Mouse (Mus musculus): ENCODE measurements around the gene Tnfsf4. TPM values are rescaled to one million over a fixed set of nuclear protein-coding genes. Genes with fewer than 3 reads are reported as not detected.
A peak's percentile ranks its signal among the peaks of the same experiment; 100 is the strongest.

Tnfsf4 gene
- not detected for total RNA-seq (2021)

GRCm38 (mm10) chr1:161394931-161395459 is at the start of gene Tnfsf4:
Gene Tnfsf4, plus strand, starts transcription at chr1:161395409.
- no peak for DNase-seq (ENCODE audit: extremely low spot score in 1 of 2, low spot score in 1 of 2)

- no peak for DNase-seq (ENCODE audit: extremely low spot score in 1 of 2, low spot score in 1 of 2)
Observed at GRCm38 (mm10) chr1:161350981-161351380, 44.2 kb upstream of the Tnfsf4 start.

GRCm38 (mm10) chr1:161365006-161365405 is 30.2 kb upstream of the Tnfsf4 start:
- no peak for DNase-seq (ENCODE audit: extremely low spot score in 1 of 2, low spot score in 1 of 2)

GRCm38 (mm10) chr1:161371919-161372318 is 23.3 kb upstream of the Tnfsf4 start:
- no peak for DNase-seq (ENCODE audit: extremely low spot score in 1 of 2, low spot score in 1 of 2)

GRCm38 (mm10) chr1:161375866-161376265 is 19.3 kb upstream of the Tnfsf4 start:
- DNase-seq (ENCODE audit: extremely low spot score in 1 of 2, low spot score in 1 of 2): no peak

- DNase-seq (ENCODE audit: extremely low spot score in 1 of 2, low spot score in 1 of 2): no peak
Observed at GRCm38 (mm10) chr1:161378571-161378970, 16.6 kb upstream of the Tnfsf4 start.

GRCm38 (mm10) chr1:161379685-161380424 is 15.4 kb upstream of the Tnfsf4 start:
- DNase-seq (ENCODE audit: extremely low spot score in 1 of 2, low spot score in 1 of 2): no peak

- no peak for DNase-seq (ENCODE audit: extremely low spot score in 1 of 2, low spot score in 1 of 2)
Observed at GRCm38 (mm10) chr1:161380425-161380780, 14.8 kb upstream of the Tnfsf4 start.

- DNase-seq (ENCODE audit: extremely low spot score in 1 of 2, low spot score in 1 of 2): no peak
Observed at GRCm38 (mm10) chr1:161390066-161390465, 5.1 kb upstream of the Tnfsf4 start.

- no peak for DNase-seq (ENCODE audit: extremely low spot score in 1 of 2, low spot score in 1 of 2)
Observed at GRCm38 (mm10) chr1:161392906-161393305, 2.3 kb upstream of the Tnfsf4 start.

GRCm38 (mm10) chr1:161395610-161396009 is 401 bp downstream of the Tnfsf4 start:
- no peak for DNase-seq (ENCODE audit: extremely low spot score in 1 of 2, low spot score in 1 of 2)

- DNase-seq (ENCODE audit: extremely low spot score in 1 of 2, low spot score in 1 of 2): no peak
Observed at GRCm38 (mm10) chr1:161396351-161396750, 1.1 kb downstream of the Tnfsf4 start.

GRCm38 (mm10) chr1:161400126-161400525 is 4.9 kb downstream of the Tnfsf4 start:
- peak; percentile 48 to 89 for DNase-seq (ENCODE audit: extremely low spot score in 1 of 2, low spot score in 1 of 2)

- no peak for DNase-seq (ENCODE audit: extremely low spot score in 1 of 2, low spot score in 1 of 2)
Observed at GRCm38 (mm10) chr1:161403061-161403460, 7.9 kb downstream of the Tnfsf4 start.

GRCm38 (mm10) chr1:161406480-161406879 is 11.3 kb downstream of the Tnfsf4 start:
- no peak for DNase-seq (ENCODE audit: extremely low spot score in 1 of 2, low spot score in 1 of 2)

GRCm38 (mm10) chr1:161419926-161420325 is 24.7 kb downstream of the Tnfsf4 start:
- no peak for DNase-seq (ENCODE audit: extremely low spot score in 1 of 2, low spot score in 1 of 2)

- DNase-seq (ENCODE audit: extremely low spot score in 1 of 2, low spot score in 1 of 2): no peak
Observed at GRCm38 (mm10) chr1:161420646-161421045, 25.4 kb downstream of the Tnfsf4 start.

- DNase-seq (ENCODE audit: extremely low spot score in 1 of 2, low spot score in 1 of 2): no peak
Observed at GRCm38 (mm10) chr1:161426277-161427056, 31.3 kb downstream of the Tnfsf4 start.

GRCm38 (mm10) chr1:161427057-161427311 is 31.8 kb downstream of the Tnfsf4 start:
- DNase-seq (ENCODE audit: extremely low spot score in 1 of 2, low spot score in 1 of 2): no peak

GRCm38 (mm10) chr1:161435781-161436180 is 40.6 kb downstream of the Tnfsf4 start:
- DNase-seq (ENCODE audit: extremely low spot score in 1 of 2, low spot score in 1 of 2): no peak

GRCm38 (mm10) chr1:161436503-161436902 is 41.3 kb downstream of the Tnfsf4 start:
- DNase-seq (ENCODE audit: extremely low spot score in 1 of 2, low spot score in 1 of 2): no peak

- no peak for DNase-seq (ENCODE audit: extremely low spot score in 1 of 2, low spot score in 1 of 2)
Observed at GRCm38 (mm10) chr1:161444858-161445257, 49.6 kb downstream of the Tnfsf4 start.

All from layer of hippocampus, postnatal 25 days (tissue).